Mouse (Mus musculus) cerebellum, adult 8-10 months (tissue): ENCODE measurements around the gene Zfp62.

ENCODE experiments used
- DNase-seq: peaks from one replicate; pipeline ENCODE4 v3.0.0; 2022

Gene Zfp62

DNA sequence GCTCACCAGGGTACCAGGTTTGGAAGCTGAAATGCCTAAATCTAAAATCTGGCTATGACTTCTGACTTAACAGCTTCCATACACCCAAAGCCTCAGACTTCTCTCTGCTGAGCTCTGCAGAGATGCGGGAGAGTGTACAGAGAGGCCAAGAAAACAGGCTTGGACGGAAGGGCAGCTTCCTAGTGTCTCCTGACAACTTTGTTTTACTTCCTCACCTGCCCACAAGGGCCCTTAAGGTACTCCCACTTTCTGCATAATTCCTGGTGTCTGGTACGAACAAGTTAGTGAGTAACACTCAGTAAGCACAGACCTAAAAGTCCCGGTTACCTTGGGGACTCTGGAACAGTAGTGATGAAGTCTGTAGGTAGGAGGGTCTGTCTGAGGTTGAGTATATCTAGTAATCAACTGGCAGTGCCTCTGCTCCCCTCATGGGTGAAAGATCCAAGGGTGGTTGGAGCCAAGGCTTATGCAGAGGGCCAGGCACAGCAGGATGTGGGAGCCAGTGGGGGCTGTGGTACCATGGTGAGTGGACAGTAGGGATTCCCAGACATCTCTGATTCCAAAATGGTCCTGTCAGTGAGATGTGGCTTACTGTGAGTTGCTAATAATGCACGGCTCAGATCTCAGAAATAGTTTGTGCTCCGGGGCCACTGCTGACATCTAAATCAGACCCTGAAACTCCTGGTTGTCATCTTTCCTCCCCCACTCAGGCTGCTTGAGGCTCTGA lies 46.0 kb downstream of the Zfp62 start:
- no peak for DNase-seq

DNA sequence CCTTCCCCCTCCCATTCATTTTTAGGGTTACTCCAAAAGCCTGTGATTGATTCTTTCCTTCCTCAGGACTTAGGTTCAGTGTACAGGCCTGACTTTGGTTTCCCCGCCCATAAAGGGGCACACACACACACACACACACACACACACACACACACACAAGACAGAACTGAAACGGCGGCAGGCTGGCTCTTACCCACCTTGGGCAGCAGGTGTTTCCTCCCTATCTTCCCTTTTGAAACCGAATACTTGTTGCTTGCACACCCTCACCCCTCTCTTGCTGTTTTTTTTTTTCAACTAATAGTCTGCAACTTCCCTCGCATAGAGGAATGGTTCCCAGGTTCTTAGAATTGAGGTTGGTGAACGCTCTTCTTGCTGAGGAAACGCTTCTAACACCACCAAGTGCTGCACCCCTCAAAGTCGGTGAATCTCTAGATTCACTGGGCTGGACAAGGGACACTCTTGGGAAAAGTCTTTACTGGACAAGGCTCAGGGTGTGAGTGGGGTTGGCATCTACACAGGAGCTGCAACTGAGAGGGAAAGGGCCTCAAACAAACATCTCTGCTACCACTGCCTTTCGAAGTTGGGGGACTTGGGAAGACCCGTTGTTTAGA lies 46.8 kb downstream of the Zfp62 start:
- DNase-seq, result no peak

DNA sequence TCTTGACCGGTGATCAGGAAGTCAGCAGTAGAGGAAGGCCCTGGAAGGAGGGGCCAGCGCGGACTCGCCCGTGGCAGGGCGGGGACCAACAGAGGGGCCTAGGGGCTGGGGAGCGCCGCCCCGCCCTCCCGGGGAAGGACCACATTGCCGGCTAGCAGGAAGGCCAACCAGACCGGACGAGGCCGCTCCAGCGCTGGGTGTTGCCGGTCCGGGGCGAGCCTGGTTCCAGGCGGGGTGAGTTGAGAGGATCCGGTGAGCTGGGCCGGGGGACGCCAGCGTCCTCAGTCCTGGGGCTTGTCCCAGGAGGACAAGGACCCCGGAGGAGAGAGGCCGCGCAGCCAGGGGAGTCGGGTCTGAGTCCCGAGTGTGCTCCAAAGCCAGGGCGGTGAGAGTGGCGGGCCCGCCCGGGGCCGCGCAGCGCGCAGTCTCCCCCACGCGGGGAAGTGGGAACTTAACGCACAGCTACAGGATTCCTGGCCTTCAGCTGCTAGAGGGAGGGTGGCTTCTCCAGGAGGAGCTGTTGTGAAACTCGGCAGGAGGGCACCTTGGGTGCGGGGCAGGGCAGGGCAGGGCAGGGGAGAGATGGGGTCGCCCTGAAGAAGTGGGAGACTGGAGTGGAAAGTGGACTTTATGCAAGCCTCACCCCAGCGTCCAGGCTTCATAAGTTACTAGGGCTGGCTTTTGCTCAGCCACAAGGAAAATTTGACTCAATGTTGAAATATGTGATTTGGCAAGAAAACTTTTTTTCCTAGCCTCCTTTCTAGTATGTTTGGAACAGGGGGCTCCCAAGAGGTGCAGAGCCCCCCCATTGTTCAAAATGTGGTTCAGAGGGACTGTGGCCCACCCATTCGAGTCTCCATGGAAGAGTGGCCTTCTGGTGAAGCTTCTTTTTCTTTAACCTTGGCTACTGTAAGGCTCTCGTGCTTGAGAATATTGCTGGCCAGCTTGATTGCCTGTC lies 47.6 kb downstream of the Zfp62 start:
- peak; percentile 58 for DNase-seq

DNA sequence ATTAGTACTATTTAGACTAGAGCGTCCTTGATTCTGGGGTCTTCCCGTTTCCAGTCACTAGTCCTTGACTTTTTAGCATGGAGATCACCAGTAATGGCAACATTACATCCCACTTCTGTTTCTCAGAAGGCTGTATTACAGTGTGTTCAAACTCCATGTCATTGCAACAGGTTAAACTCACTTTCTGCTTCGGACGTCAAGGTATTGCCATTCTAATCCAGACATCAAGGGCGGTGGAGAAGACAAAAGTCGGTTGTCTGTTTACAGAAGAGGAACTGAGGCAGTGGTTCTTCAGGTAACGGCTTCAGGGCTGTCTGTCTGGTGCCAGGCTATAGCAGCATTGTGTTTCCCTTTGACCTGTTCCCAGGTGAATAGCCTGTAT lies 48.3 kb downstream of the Zfp62 start:
- DNase-seq, result no peak

DNA sequence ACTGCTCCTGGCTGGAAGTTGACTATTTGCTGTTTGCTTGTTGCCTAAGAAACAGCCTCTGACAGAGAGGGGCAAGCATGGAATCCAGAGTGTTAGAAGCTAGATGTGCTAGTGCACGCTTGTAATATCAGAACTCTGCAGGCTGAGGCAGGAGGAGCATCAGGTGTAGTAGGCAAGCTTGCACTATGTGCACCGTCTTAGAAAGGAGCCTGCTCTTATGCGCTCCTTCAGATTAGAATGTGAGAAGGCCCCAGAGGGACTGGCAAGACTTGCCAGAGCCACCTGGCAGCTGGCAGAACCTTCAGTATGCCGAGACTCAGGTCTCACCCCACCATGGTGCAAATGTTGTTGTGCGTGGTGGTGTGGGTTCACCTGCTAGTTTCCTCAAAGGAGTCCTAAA lies 49.0 kb downstream of the Zfp62 start:
- no peak for DNase-seq

DNA sequence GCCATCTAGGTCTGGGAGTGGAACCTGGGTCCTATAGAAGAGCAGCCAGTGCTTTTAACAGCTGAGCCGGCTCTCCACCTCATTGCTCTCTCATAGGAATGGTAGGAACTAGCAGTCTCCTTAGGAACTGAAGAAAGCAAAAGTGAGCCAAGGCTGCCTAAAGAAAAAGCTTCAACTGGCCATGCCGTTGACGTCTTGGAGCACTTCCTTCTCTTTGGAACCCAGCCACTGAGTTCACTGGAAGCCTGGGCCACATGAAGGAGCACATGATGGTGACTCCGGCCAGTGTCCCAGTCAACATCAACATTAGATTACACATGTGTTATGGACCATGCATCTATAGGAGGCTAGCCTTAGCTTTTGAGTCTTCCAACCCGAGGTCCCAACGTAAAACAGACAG lies 49.9 kb downstream of the Zfp62 start:
- DNase-seq, result no peak

DNA sequence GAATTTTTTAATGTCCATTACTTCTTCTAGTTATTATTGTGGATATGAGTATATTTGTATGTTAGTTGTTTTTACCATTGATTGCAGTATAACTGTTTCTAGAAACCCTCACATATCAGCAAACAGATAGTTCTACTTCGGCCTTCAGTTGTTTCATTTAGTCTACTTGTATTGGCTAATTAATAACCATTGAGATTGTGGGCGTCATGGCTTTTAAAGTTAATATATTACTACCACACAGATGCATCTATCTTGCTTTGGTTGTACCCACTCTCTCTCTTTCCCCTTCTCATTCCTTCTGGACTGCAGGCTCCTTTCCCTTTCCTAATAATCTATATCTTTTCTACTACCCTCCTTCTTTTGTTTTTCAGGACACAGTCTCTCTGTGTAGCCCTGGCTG lies 56.2 kb downstream of the Zfp62 start:
- DNase-seq, result no peak

DNA sequence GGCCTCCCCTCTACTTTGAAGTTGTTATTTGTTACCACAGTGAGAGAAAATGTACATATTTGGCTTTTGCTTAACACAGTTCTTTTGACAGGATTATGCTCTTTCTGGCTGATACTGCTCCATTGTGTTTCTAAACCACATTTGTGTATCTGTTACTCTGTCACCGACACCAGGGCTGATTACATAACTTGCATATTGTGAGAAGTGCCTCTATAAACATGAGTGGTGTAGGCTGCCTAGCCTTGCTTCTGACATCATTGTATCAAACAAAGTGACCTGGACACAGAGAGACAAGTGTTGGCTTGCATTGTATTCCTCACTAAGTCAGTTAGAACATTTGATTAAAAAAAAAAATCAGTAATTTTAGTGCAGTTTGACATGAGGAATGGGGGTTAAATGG lies 56.7 kb downstream of the Zfp62 start:
- DNase-seq, result no peak

DNA sequence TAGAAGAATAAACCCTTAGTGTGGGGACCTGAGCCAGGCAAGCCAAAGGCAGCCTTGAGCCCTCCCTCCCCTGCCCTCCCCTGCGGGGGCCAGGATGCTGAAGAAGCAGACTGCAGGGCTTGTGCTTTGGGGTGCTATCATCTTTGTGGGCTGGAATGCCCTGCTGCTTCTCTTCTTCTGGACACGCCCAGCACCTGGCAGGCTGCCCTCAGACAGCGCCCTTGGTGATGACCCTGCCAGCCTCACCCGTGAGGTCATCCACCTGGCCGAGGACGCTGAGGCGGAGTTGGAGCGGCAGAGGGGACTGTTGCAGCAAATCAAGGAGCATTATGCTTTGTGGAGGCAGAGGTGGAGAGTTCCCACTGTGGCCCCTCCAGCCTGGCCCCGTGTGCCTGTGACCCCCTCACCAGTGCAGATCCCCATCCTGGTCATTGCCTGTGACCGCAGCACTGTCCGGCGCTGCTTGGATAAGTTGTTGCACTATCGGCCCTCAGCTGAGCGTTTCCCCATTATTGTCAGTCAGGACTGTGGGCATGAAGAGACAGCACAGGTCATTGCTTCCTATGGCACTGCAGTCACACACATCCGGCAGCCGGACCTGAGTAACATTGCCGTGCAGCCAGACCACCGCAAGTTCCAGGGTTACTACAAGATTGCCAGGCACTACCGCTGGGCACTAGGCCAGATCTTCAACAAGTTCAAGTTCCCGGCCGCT lies 57.7 kb downstream of the Zfp62 start:
- DNase-seq, result no peak

DNA sequence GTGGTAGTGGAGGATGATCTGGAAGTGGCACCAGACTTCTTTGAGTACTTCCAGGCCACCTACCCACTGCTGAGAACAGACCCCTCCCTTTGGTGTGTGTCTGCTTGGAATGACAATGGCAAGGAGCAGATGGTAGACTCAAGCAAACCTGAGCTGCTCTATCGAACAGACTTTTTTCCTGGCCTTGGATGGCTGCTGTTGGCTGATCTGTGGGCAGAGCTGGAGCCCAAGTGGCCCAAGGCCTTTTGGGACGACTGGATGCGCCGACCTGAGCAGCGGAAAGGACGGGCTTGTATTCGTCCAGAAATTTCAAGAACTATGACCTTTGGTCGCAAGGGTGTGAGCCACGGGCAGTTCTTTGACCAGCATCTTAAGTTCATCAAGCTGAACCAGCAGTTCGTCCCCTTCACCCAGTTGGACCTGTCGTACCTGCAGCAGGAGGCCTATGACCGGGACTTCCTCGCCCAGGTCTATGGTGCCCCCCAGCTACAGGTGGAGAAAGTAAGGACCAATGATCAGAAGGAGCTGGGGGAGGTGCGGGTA lies 58.3 kb downstream of the Zfp62 start:
- DNase-seq, result no peak

DNA sequence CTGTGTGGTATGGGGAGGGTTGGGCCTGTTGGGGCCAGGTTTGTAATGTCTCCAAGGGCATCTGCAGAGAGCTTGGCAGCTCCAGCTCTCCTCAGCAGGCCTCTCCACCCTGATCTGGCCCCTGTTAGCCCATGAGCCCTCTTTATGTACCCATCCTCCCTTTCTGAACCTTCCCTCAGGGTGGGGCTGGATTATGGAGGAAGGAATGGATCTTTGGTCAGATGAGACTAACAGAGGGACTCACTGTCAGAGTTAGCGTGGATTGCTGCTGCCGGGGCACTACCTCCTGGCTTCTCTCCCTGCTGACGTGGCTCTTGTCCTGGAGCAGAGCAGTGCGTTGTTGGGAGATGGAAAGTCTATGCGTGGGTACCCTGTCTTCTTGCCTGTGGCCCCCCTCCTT lies 59.2 kb downstream of the Zfp62 start:
- no peak for DNase-seq

DNA sequence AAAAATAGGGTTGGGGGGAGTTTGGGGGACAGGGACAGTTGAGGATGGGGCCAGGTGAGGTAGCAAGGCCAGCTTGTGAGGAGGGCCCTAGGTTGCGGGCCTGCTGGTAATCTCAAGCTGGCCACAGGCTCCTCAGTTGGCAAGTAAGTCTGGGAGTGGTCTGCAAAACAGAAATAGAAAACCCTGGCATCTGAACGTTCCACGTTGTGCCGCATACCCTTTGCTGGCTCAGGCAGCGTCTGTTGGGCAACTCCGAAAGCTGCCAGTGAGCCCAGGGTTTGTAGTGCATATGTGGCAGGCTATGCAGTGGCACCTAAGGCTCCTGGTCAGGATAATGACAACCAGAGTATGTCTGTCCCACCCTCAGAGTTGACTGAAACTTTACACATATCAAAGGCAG lies 60.1 kb downstream of the Zfp62 start:
- no peak for DNase-seq

DNA sequence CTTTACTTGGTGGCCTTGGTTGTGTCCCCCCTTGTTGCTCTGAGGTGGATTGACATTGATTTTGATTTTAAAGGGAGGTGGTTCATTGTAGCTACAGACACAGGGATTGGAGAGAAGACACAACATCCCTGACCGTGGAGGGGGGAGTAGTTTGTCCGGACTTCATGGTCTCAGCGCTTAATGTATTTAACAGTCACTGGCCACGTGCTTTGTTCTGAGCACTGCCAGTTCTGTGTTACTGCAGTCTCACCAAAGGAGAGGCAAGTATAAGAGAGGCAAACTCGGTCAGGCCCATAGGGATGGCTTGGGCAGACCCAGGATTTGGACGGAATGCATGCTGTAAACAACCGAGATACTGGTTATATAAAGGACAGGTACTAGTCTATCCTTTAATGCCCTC lies 61.0 kb downstream of the Zfp62 start:
- DNase-seq, result no peak

DNA sequence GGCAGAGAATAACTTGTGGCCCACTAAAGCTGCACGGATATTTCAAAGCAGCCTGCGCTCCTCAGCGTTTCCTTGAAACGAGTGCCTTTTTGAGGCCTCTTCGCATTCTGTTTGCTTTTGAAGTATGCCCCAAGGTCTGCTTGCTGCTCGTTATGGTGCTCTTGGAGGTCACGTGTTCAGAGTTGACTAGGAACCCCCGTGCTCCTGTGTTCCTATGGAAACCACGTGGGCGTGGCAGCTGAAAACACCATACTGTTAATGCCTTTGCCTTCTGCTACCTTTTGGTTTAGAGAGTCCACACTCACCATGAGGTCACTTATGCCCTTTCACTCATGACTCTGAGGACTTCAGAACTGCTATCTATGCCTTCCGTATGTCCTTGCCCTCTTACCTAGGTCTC lies 61.5 kb downstream of the Zfp62 start:
- DNase-seq, result no peak

DNA sequence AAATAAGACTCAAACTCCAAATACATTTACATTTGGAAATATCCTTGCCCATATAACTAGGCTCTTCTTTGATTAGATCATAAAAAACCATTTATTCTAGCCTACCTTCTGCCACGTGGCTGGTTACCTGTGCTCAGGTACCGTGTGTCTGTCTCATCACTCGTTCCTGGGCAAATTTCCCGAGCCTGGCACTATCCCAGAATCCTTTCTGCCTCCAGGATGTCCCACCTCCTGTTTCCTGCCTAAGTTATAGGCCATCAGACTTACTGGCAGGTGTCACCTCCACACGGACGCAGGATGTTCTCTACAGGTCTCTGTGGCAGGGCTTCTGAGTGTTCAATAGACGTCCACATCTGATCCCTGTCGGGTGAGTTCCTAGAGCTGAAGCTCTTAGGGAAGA lies 62.0 kb downstream of the Zfp62 start:
- DNase-seq, result no peak

DNA sequence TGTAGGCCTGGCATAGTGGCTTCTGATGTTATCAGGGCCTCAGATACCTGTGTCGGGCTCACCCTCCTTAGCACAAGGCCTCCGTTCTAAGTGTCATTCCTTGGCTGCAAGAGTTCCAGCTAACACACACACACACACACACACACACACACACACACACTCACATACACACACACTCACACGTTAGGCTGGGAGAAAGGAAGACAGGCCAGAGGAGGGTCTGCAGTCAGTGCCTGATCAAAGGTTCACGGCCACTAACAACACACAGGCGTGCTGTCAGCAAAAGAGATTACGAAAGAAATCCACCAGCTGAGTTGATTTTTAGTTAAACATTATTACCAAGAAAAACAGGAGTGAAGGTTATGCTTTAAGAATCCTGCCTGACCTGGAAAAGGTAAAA lies 63.6 kb downstream of the Zfp62 start:
- no peak for DNase-seq

DNA sequence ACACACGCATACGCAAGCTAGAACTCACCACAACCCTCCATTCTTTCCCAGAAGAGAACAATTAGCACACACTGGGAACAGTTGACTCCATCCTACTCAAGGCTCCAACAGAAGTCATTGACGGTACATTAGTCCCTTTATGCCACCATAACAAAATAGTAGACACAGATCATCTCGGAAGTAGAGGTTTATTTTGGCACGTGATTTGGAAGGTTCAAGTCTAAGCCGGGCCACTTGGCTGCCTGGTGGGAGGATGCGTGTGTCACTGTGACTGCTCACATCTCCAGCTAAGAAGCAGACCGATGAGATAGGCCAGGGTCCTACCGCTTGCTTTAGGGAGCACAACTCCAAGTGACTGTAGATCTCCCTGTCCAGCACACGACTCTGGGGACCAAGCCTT lies 64.2 kb downstream of the Zfp62 start:
- DNase-seq, result no peak

DNA sequence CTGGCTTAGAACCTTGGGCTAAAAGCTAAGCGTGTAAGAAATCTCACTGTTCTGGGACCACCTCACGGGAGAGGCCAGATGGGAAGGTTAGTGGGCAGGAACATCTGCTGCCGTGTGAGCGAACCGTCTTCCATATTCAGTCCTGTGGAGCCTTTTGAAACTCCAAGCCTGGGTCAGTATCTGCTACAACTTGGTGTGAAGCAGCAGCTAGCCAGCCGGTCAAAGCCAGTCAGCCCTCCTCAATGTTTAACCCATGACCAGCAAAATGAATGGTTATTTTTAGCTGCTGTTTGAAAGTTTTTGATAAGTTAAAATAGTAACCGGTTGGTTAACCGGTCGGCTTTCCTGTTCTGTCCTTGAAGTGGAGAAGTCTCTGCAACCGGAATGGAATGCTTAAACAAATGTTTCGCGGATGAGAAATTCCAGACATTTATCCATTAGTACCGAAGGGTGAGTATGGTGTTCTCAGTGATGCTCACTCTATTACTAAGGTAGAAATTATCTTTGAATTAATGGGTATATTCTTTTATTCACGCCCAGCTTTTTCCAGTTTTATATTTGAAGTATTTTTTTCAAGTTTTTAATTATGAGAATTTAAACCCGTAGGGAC lies 65.0 kb downstream of the Zfp62 start:
- DNase-seq, result no peak
